Mouse (Mus musculus) spleen, adult 2 months (tissue): Measurements from ENCODE around the gene Col4a3.

Experiments
- CTCF ChIP-seq: fragments of 200-500 bp; IDR thresholded peaks from 2 replicates; pipeline ENCODE4 v1.5.1; 2011; ENCODE audit warnings: mild to moderate bottlenecking, inconsistent platforms; ENCODE audit not compliant: insufficient read depth, insufficient read length, insufficient replicate concordance; ENCODE audit errors: extremely low read depth
- POLR2A ChIP-seq: fragments of 200-500 bp; IDR thresholded peaks from 2 replicates; pipeline ENCODE4 v1.6.1; 2011; ENCODE audit warnings: low read depth, low read length, inconsistent platforms

DNA sequence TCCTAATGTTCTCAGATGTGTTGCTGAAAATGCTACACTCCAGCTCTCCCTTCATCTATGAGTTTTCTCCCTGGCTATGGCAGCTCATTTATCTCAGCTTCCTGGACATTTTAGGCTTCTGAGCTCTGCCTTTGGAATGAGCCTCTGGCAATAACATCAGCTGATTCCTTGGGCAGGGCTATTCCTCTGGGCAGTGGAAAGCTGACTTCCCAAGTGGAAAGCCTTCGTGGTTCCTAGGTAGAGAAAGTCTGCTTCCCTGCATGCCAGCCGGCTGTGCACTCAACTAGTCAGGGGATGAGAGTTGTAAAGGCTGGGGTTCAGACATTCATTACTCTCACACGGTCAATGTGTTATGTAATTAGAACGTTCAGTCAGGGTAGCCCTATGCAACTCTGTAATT lies 8.4 kb upstream of the Col4a3 start:
- no peak for TF ChIP-seq CTCF
- TF ChIP-seq POLR2A, result no peak
